Mouse (Mus musculus): ENCODE results near the gene Dennd2c.
"Not testable (repeated sequence)": the region's sequence is repeated elsewhere in the genome, so short reads cannot be mapped to it uniquely, and the experiment has no call there.

The Dennd2c gene

GRCm38 (mm10) chr3:103214593-103215285, 112.3 kb downstream of the Dennd2c start:
- DNase-seq (ENCODE audit: low spot score in 2 of 2) = no peak

- not testable (repeated sequence) for DNase-seq (ENCODE audit: low spot score in 2 of 2)
Observed at GRCm38 (mm10) chr3:103215399-103215798, 113.0 kb downstream of the Dennd2c start.
